Mouse (Mus musculus): ENCODE measurements around the gene Gm49320. TPM values are rescaled to one million over a fixed set of nuclear protein-coding genes. Genes with fewer than 3 reads are reported as not detected.
"Not testable (repeated sequence)": the region's sequence is repeated elsewhere in the genome, so short reads cannot be mapped to it uniquely, and the experiment has no call there.

Gm49320 gene
- polyA plus RNA-seq, 1 experiment, result 1.2 TPM

DNA sequence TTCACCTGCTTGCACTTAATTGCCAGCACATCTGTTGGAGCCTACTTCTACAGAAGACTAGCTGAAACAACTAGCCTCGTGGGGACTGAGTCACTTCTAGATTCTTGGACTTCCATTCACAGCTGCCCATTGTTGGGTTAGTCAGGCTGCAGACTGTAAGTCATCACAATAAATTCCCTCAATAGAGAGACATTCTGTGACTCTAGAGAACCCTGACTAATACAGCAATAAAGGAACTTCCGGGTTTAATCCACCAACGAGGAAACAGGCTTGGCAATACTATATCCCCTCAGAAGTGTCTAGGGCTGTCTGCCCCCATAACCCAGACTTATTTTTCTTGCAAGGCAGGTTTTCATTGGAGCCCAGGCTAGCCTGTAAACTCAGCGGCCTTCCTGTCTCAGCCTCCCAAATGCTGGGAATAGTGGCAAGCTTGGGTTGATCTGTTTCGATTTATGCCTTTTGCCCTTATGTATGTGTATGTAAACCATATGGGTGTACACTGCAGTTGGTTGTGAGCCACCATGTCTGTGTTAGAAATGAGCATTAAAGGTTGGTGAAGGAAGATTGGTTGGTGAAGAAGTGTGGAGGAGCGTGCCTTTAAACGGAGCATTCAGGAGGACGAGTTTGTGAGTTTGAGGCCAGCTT lies 13.6 kb downstream of the Gm49320 start:
- no peaks in the 10 kb centered on the region for H3K27me3 ChIP-seq (ENCODE audit: control insufficient read depth, insufficient read depth, low read length)
- 40% methylated on average over 8 of the region's 8 CpGs for WGBS
- no peak for DNase-seq (ENCODE audit: low read depth in 1 of 2, low spot score in 2 of 2)
- TF ChIP-seq CTCF (IDR thresholded peaks at IDR 0.05; ENCODE audit: extremely low read depth, insufficient read depth, insufficient read length, insufficient replicate concordance) (no peak), POLR2A (IDR thresholded peaks at IDR 0.05; ENCODE audit: low read depth, low read length) (no peak)
- H3K36me3 ChIP-seq (ENCODE audit: control insufficient read depth, insufficient read depth, low read length), result peaks cover 10% of the 10 kb centered on the region
- H3K4me3 ChIP-seq (ENCODE audit: extremely low read depth, insufficient read depth, insufficient read length), result peak overlapping the region; percentile 50
- H3K4me1 ChIP-seq (ENCODE audit: control insufficient read depth, insufficient read depth, insufficient read length), result peaks cover 4% of the 10 kb centered on the region; the same call in 1 of the 2 replicates
- H3K27ac ChIP-seq (ENCODE audit: insufficient read depth, low read length), result peak overlapping the region; percentile 7; the same call in 1 of the 2 replicates

DNA sequence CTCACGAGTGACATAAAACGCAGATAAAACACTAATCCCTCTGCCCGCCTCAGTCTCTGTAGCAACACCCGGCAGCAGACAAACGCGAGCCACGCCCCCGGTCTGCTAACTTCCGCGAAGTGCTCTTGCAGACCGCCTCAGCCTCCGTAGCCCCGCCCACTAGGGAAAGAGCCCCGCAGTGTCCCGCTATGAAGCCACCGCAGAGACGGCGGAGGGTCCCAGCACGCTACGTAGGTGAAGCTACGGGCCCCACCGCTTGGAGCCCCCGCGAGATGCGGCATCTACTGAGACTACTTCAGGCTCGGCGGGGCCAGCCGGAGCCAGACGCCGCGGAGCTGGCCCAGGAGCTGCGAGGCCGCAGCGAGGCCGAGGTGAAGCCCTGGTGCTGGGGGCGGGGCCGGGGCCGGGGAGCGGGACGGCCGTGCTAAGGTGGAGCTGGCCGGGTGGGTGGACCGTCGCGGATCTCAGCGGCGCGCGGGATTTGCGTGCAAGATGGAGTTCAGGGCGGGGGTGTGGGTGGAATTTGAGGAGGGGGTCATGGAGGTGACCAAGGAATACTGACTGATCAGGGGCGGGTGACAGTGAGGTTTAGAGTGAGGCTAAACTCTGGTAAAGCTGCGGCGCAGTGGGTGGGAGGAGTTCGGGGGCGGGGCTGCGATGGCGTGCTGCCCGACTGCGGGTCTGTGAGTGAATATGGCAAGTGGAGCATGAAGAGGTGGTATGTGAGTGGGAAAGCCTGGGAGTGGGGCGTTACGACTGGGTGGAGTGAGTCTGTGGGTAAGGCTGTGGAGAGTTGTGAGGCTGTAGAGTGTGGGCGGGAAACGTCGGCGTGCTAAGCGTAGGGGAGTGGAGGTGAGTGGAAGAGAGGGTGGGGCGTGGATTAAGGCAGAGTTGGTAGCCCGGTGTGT lies 14.5 kb downstream of the Gm49320 start, which contains the start of gene Snapc2:
TSS of gene Snapc2 (plus strand) at position 147 of the 908 bp plus-strand sequence.
- TF ChIP-seq CTCF (IDR thresholded peaks at IDR 0.05; ENCODE audit: extremely low read depth, insufficient read depth, insufficient read length, insufficient replicate concordance), result no peak
- no peak for TF ChIP-seq POLR2A (IDR thresholded peaks at IDR 0.05; ENCODE audit: low read depth, low read length)
- peak; percentile 88 to 94 for DNase-seq (ENCODE audit: low read depth in 1 of 2, low spot score in 2 of 2)
- Histone ChIP-seq H3K4me1 (ENCODE audit: control insufficient read depth, insufficient read depth, insufficient read length) (peaks cover 4% of the 10 kb centered on the region; the same call in 1 of the 2 replicates), H3K27ac (ENCODE audit: insufficient read depth, low read length) (peak within 1 kb of the TSS; percentile 91), H3K36me3 (ENCODE audit: control insufficient read depth, insufficient read depth, low read length) (peaks cover 9% of the 10 kb centered on the region), H3K4me3 (ENCODE audit: extremely low read depth, insufficient read depth, insufficient read length) (peak within 1 kb of the TSS; percentile 97), H3K27me3 (ENCODE audit: control insufficient read depth, insufficient read depth, low read length) (no peaks in the 10 kb centered on the region)
- under 1% methylated on average over 69 of the region's 69 CpGs for WGBS

DNA sequence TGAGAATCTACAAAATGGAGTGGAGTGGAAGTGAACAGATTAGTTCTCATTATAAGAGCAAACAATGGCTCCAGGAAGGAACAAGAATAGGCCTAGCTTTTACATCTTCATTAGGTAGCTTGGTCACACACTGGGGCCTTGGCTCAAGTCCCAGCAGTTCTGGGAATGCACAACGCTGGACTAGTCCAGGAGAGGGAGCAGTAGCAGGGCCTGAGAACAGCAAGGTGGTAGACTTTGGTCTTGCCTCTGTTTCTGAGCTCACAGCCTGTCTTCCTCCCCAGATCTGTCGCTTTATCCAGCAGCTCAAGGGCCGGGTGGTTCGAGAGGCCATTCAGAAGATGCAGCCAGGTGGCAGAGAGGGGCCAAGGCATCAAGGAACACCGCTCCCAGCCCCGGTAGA lies 15.3 kb downstream of the Gm49320 start:
- Histone ChIP-seq H3K27ac (ENCODE audit: insufficient read depth, low read length) (no peak overlapping the region), H3K4me3 (ENCODE audit: extremely low read depth, insufficient read depth, insufficient read length) (no peak overlapping the region), H3K36me3 (ENCODE audit: control insufficient read depth, insufficient read depth, low read length) (peaks cover 9% of the 10 kb centered on the region), H3K27me3 (ENCODE audit: control insufficient read depth, insufficient read depth, low read length) (no peaks in the 10 kb centered on the region), H3K4me1 (ENCODE audit: control insufficient read depth, insufficient read depth, insufficient read length) (peaks cover 11% of the 10 kb centered on the region)
- no peak for DNase-seq (ENCODE audit: low read depth in 1 of 2, low spot score in 2 of 2)
- WGBS, result 80% methylated on average over 6 of the region's 6 CpGs
- TF ChIP-seq POLR2A (IDR thresholded peaks at IDR 0.05; ENCODE audit: low read depth, low read length) (no peak), CTCF (IDR thresholded peaks at IDR 0.05; ENCODE audit: extremely low read depth, insufficient read depth, insufficient read length, insufficient replicate concordance) (no peak)

DNA sequence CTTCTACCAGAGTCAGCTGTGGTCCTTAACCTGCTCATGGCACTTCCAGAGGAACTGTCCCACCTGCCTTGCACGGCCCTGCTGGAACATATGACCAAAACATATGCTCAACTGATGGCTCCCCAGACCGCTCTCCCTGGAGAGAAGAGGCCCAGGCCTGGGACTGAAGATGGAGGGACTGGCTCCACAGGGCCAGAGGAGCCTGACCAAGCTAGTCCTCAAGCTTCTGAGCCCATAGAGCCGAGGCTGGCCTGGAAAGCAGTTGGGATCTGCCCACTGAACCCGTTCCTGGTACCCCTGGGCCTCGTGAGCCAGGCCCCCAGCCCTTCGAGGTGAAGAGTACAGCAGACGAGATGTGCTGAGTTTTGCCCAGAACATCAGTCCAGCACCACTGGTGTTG lies 16.8 kb downstream of the Gm49320 start:
- not testable (repeated sequence) for H3K4me3 ChIP-seq (ENCODE audit: extremely low read depth, insufficient read depth, insufficient read length); DNase-seq (ENCODE audit: low read depth in 1 of 2, low spot score in 2 of 2); H3K27me3 ChIP-seq (ENCODE audit: control insufficient read depth, insufficient read depth, low read length); H3K27ac ChIP-seq (ENCODE audit: insufficient read depth, low read length); H3K36me3 ChIP-seq (ENCODE audit: control insufficient read depth, insufficient read depth, low read length)
- WGBS, result 87% methylated on average over 7 of the region's 7 CpGs
- H3K4me1 ChIP-seq (ENCODE audit: control insufficient read depth, insufficient read depth, insufficient read length), result peaks cover 16% of the 10 kb centered on the region

DNA sequence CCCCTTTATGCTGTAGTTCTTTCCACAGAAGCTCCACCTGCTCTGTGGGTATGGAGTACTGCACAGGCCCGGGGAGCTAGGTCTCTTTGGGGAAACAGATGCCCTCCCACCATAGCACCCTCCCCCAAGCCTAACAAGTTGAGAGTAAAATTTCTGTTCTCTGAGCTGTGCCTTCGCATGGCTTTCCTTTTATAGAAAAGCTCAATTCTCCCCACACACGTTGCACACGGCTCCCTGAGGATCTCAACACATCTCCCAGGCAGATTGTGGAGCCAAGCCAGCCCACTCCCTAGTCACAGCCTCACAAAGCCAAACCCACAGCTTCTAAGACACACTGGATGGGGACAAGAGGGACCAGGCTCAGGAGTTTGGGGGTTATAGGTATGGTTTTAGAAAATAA lies 18.2 kb downstream of the Gm49320 start:
- 84% methylated on average over 4 of the region's 4 CpGs for WGBS
- DNase-seq (ENCODE audit: low read depth in 1 of 2, low spot score in 2 of 2), result no peak
- Histone ChIP-seq H3K27ac (ENCODE audit: insufficient read depth, low read length) (no peak overlapping the region), H3K4me1 (ENCODE audit: control insufficient read depth, insufficient read depth, insufficient read length) (peaks cover 16% of the 10 kb centered on the region), H3K36me3 (ENCODE audit: control insufficient read depth, insufficient read depth, low read length) (peaks cover 10% of the 10 kb centered on the region), H3K4me3 (ENCODE audit: extremely low read depth, insufficient read depth, insufficient read length) (no peak overlapping the region), H3K27me3 (ENCODE audit: control insufficient read depth, insufficient read depth, low read length) (no peaks in the 10 kb centered on the region)
- TF ChIP-seq CTCF (IDR thresholded peaks at IDR 0.05; ENCODE audit: extremely low read depth, insufficient read depth, insufficient read length, insufficient replicate concordance), result no peak
- no peak for TF ChIP-seq POLR2A (IDR thresholded peaks at IDR 0.05; ENCODE audit: low read depth, low read length)

DNA sequence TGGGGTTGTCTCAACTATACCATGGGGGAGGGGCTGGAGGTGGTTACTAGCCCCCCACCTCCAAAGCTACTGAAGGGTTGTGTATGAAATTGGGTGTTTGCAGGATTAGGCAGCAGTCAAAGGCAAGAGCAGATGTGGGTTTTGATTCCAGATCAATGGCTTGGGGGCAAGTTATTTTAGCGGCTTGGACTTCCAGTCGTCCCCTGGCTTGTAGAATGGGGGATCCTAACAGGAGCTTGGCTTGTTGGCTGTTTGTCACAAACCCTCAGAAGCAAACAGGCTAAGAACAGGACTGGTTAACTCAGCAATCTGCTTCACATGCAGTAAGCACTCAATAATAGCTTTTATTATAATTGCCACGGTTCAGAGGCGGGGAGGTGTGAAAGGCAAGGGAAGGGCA lies 18.7 kb downstream of the Gm49320 start:
- WGBS, result 93% methylated on average over 4 of the region's 4 CpGs
- Histone ChIP-seq H3K36me3 (ENCODE audit: control insufficient read depth, insufficient read depth, low read length) (peaks cover 10% of the 10 kb centered on the region), H3K4me1 (ENCODE audit: control insufficient read depth, insufficient read depth, insufficient read length) (peaks cover 16% of the 10 kb centered on the region)

More for the DNA sequence above, 18.7 kb downstream of the Gm49320 start:
- H3K27me3 ChIP-seq (ENCODE audit: control insufficient read depth, insufficient read depth, low read length), result no peaks in the 10 kb centered on the region
- no peak for TF ChIP-seq CTCF (IDR thresholded peaks at IDR 0.05; ENCODE audit: extremely low read depth, insufficient read depth, insufficient read length, insufficient replicate concordance)
- no peak for TF ChIP-seq POLR2A (IDR thresholded peaks at IDR 0.05; ENCODE audit: low read depth, low read length)
- no peak for DNase-seq (ENCODE audit: low read depth in 1 of 2, low spot score in 2 of 2)
- H3K4me3 ChIP-seq (ENCODE audit: extremely low read depth, insufficient read depth, insufficient read length), result no peak overlapping the region
- no peak overlapping the region for H3K27ac ChIP-seq (ENCODE audit: insufficient read depth, low read length)

All from spleen, adult 2 months (tissue).